Mouse (Mus musculus) layer of hippocampus, adult 9-10 months (tissue): ENCODE results near the gene Vgll2.

ENCODE experiments used
- DNase-seq: peaks from one replicate; pipeline ENCODE4 v3.0.0; 2022; ENCODE audit warnings: low spot score

The Vgll2 gene

DNA sequence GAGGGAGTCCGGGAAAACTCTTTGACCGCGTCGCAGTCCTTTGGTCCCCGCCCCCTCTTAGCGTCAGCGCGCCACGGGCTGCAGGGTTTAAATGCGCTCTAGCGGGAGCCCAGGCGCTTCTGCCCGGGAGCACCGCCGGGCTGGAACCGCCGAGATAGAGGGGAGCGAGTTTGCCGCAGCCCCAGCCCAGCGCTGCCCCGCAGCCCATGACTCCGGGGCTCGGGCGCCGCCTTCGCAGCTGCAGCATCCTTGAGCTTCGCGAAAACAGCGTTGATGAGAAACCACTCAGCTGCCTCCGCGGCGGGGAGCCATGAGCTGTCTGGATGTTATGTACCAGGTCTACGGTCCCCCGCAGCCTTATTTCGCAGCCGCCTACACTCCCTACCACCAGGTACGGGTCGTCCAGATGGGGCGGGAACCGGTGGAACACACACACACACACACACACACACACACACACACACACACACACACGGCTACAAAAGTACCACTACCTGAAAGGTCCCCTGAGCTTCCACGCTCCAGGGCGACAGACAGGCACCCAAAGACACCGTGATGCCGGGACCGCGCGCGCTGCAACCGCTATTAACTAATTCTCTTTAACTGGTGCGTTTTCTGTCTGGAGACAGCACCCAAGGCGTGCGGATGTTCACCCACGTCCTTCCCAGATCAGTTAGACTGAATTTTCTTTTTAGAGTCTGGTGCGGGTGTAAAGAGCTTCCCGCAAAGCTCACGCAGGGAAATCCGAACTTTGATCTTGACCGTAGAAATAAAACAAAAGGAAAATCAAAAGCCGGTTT is at the start of gene Vgll2:
Vgll2 (plus strand) TSS at position 90 of the 800 bp plus-strand sequence.
- DNase-seq = no peak

DNA sequence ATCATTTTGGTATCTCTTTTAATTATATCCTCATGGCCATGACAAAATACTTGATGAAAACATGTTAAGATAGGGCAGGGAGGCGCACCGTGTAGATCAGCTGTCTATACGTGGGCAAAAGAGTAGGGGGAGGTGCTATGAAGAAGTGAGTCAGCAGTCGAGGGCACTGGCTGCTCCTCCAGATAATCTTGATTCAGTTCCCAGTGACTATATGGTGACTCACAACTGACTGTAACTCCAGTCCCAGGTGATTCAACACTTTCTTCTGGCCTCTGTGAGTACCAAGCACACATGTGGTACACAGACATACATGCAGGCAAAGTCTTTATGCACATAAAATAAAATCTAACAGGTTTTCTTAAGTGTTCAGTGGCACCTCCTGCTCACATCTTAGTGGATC is 47.2 kb upstream of the Vgll2 start:
- no peak for DNase-seq

DNA sequence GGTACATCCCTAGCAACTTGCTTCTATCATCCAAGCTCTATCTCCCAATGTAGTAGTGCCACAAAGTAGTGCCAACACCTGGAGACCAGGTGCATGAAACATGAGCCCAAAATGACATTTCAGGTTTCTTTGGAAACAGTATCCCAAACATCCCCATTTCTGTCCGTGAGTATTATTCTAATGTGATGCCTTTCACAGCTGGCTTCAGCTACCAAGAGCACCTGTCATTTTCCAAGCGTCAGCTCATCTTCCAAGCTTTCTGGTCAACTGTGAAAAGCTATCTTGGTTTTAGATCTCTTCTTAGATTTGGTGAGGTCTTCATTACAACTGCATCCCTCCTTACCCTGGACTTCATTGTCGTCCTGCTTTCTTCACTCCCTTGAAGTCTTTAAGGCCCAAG is 46.7 kb upstream of the Vgll2 start:
- no peak for DNase-seq

- DNase-seq = no peak
These were observed 40.7 kb upstream of the Vgll2 start for GRCm38 (mm10) chr10:51981651-51982050.

DNA sequence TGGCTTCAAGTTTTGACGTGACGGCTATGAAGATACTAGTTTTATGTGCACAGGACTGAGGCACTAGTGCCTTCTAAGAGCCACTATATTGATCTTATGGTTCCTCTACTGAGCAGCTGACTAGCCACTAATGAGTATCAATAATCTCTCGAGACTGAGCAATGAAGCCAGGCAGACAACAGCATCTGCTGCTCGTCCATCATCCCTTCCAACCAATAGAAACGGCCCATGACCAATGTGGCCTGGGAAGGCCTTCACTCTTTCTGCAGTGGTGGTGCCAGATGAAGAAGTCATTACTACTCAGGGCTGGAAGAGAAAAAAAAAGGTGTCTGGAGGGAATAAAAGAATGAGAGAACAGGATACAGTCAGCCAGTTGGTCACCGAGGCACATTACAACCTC is 39.9 kb upstream of the Vgll2 start:
- DNase-seq = no peak

GRCm38 (mm10) chr10:52018471-52018870 is 3.8 kb upstream of the Vgll2 start:
- DNase-seq = no peak

GRCm38 (mm10) chr10:52021231-52021630 is 1.1 kb upstream of the Vgll2 start:
- DNase-seq = no peak

DNA sequence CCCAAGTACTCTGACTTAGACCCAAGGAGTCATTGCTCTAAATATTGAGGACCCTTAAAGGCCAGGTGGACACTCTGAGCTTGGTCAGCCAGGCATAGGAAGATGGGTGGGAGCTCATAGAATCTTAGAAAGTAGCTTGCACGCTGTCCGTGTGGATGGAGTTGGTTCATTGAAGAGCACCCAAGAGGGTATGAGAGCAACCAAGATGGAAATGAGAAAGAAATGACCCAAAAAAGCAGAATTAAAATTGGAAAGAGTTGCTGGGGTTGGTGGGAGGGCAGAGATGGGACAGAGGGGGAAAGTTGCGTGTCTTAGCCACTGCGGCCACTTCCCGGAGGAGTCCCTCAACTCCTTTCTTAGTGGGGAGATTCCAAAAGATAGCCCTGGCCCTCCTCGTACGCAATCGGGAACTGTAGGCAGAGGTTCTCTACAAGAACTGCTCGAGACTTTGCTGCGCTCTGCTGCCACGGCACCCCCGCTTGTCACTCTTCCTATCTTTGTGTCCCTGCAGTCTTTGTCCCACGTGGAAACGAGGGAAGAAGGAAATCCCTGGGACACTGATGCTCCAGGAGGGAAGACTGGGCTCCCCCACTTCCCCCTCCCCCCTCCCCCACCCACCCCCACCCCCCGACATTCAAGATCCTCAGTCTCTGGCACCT is 437 bp upstream of the Vgll2 start:
- DNase-seq = no peak

GRCm38 (mm10) chr10:52023213-52024052 is 1.1 kb downstream of the Vgll2 start:
- no peak for DNase-seq

- no peak for DNase-seq
These were observed 1.7 kb downstream of the Vgll2 start for GRCm38 (mm10) chr10:52024053-52024410.

DNA sequence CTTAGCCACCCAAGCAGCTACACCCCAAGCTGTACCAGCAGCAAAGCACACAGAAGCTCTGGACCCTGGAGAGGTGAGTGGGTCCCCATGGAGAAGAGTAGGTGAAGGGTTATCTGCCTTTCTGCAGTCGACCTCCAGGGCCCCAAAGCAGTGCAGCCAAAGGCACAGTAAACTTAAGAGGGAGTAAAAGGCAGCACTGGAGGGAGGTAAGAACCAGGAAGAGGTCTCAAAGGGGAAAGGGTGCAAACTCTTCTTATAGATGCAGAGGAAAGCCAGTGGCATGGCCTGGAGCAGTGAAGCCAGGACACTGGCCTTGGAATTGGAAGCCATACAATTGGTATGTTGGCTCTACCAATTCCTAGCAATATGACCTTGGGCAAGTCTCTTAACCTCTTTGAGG is 3.0 kb downstream of the Vgll2 start:
- no peak for DNase-seq

- no peak for DNase-seq
These were observed 3.5 kb downstream of the Vgll2 start for GRCm38 (mm10) chr10:52025821-52026220.

DNA sequence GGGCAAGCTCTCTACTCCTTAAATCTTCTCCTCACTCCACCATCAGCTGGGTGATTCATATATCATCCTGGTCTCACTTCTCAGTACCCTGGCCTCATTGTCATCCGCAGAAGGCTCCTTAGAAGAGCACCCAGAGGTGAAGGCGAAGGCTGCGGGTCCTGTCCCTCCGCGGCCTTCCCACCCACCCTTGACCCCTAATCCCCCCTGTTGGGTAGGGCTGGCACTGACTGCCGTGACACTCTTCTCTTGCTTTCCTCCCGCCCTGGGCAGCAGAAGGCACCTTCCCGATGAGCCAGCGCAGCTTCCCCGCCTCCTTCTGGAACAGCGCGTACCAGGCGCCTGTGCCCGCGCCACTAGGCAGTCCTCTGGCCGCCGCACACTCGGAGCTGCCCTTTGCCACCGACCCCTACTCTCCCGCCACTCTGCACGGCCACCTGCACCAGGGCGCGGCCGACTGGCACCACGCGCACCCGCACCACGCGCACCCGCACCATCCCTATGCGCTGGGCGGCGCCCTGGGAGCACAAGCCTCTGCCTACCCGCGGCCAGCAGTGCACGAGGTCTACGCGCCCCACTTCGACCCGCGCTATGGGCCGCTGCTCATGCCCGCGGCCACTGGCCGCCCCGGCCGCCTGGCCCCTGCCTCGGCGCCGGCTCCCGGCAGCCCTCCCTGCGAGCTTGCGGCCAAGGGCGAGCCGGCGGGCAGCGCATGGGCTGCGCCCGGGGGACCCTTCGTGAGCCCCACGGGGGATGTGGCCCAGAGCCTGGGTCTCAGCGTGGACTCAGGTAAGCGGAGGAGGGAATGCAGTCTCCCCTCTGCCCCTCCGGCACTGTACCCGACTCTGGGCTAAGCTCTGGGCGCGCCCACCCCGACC is 5.1 kb downstream of the Vgll2 start:
- DNase-seq = no peak

DNA sequence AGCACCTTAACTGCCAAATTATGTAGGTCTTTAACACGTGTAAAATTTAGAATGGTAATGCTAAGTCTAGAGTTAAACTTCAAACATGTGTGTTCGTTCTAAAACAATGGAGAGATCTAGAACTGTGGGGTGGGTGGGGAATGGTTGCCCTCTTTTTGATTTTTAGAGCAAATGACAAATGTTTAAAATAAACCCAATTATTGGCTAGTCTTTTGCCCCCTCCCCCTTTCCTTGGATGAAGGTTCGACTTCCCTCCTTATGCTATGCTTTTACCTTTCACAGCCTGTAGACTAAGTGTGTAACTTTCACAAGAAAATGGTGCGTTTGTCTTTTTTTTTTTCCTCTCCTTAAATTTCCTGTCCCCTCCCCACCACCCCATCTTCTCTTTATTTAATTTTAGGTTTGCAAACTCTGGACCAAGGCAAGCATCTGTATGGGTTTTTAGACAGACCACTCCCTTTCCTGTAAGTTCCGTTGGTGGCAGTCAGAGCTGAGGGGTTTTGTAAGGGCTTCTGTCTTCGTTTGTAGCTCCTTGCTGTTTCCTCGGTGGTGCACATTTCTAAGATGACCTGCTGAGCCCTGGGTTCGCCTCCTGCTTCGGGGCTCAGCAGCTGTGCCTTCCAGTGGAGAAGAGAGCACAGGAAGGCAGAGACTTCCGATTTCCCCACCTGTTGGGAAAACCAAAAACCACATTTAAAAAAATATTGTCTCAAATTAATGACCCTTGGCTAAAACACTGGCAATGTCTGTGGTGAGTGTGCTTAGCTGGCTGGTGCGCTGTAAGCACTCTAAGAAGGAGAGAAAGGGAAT is 6.5 kb downstream of the Vgll2 start:
- no peak for DNase-seq

- no peak for DNase-seq
These were observed 7.2 kb downstream of the Vgll2 start for GRCm38 (mm10) chr10:52029421-52030080.

DNA sequence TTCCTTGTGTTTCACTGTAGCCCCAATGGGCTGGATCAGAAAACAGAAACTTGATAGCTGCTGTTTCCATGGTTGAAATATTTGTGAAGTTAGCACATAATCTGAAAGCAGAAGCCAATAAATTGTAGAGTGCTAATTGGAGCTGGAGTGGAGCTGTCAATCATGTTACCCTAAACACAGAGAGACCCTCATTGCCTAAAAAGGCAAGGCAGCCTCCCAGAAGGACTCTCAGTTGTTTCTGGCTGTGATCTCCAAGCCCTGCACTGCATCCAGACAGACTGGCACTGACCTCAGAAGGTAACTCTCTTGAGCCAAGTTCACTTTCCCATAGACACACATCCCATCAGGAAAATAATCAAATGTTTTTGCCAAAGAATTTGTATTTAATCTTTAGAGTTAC is 11.4 kb downstream of the Vgll2 start:
- DNase-seq = no peak

GRCm38 (mm10) chr10:52039392-52039791 is 17.1 kb downstream of the Vgll2 start:
- DNase-seq = no peak

- DNase-seq = no peak
These were observed 20.8 kb downstream of the Vgll2 start for GRCm38 (mm10) chr10:52043086-52043485.

- no peak for DNase-seq
These were observed 26.0 kb downstream of the Vgll2 start for GRCm38 (mm10) chr10:52048287-52048686.

DNA sequence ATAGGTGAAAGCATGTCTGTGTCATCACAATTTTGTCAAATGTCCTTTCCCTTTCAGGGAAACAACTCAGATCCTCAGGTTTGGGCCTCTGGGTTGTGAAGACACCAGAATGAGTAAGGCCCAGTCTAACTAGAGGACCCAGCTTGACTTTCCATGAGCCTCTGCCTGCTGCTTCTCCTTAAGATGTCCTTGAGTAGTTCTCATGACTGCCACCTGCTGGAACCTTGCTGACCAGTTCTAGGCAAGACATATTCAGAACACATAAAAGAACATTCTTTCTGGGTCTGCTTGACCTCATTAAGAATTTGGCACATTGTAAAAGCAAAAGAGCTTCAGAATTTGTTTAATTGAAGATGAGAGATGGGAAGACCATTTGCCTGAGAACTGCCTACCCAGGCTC is 50.2 kb downstream of the Vgll2 start:
- DNase-seq = peak; percentile 15
